Comparison of ENCODE assay signal across 24 mouse cellular contexts in genomic region chr7:34382803-34383202, GRCm38 (mm10). TPM values are rescaled to one million over a fixed set of nuclear protein-coding genes. Genes with fewer than 3 reads are reported as not detected.
DNase-seq lines count a peak whose midpoint lies in the region; ATAC-seq and TF ChIP-seq lines count a peak whose summit lies in the region.
"Had no signal": no experiment of that assay in that cellular context is flagged by ENCODE, and none has a peak within 500 bp of the region (broad histone marks: within the 10 kb centered on the region; RNA-seq: fewer than 3 reads in every experiment).

No protein-coding gene starts in this region.

- TF ChIP-seq CTCF in gastrocnemius, adult 2 months (IDR thresholded peaks at IDR 0.05): no peak
- TF ChIP-seq CTCF in intestine, postnatal 0 days (IDR thresholded peaks at IDR 0.05; ENCODE audit: low read depth): no peak

- intact Hi-C loops in gastrocnemius, adult 2 months (cut with DNase I): no loop called here

- peaks cover 16% of the 10 kb centered on the region for H3K4me1 ChIP-seq in intestine, embryonic 15.5 days (replicated peaks)
- H3K4me1 ChIP-seq in intestine, postnatal 0 days (replicated peaks; ENCODE audit: control insufficient read depth, insufficient read depth, low read length): peaks cover 11% of the 10 kb centered on the region; the same call in 1 of the 2 replicates
- H3K4me1 ChIP-seq in midbrain, embryonic 10.5 days: peaks cover 39% of the 10 kb centered on the region

- H3K27ac ChIP-seq in gastrocnemius, adult 2 months: peak overlapping the region; percentile 66
- no peak overlapping the region for H3K27ac ChIP-seq in intestine, embryonic 15.5 days
- H3K27ac ChIP-seq in intestine, postnatal 0 days (ENCODE audit: low read depth, low read length): no peak overlapping the region
- H3K27ac ChIP-seq in midbrain, embryonic 10.5 days (replicated peaks): no peak overlapping the region
- H3K27ac ChIP-seq: forebrain, embryonic 10.5 days; forebrain, embryonic 13.5 days; hindbrain, embryonic 10.5 days; hindbrain, embryonic 13.5 days; hindbrain, postnatal 0 days had no signal

- no peaks in the 10 kb centered on the region for H3K36me3 ChIP-seq in intestine, embryonic 15.5 days
- no peaks in the 10 kb centered on the region for H3K36me3 ChIP-seq in intestine, postnatal 0 days (ENCODE audit: control insufficient read depth, insufficient read depth)
- H3K36me3 ChIP-seq in midbrain, embryonic 10.5 days: peaks cover 22% of the 10 kb centered on the region
- H3K36me3 ChIP-seq: hindbrain, embryonic 13.5 days had no signal

- H3K4me2 ChIP-seq in intestine, embryonic 15.5 days (replicated peaks): no peak overlapping the region
- H3K4me2 ChIP-seq in intestine, postnatal 0 days (replicated peaks; ENCODE audit: low read depth): no peak overlapping the region
- H3K4me2 ChIP-seq: forebrain, embryonic 13.5 days; hindbrain, embryonic 13.5 days had no signal

- no peaks in the 10 kb centered on the region for H3K27me3 ChIP-seq in intestine, embryonic 15.5 days (replicated peaks)
- H3K27me3 ChIP-seq in intestine, postnatal 0 days (replicated peaks; ENCODE audit: control insufficient read depth, insufficient read depth, low read length): no peaks in the 10 kb centered on the region
- H3K27me3 ChIP-seq in midbrain, embryonic 10.5 days (ENCODE audit: low read depth, poor library complexity, severe bottlenecking): no peaks in the 10 kb centered on the region
- H3K27me3 ChIP-seq: forebrain, embryonic 13.5 days; hindbrain, embryonic 13.5 days; Patski had no signal

- no peaks in the 10 kb centered on the region for H3K9me3 ChIP-seq in intestine, embryonic 15.5 days
- H3K9me3 ChIP-seq in intestine, postnatal 0 days (ENCODE audit: control insufficient read depth): no peaks in the 10 kb centered on the region
- no peaks in the 10 kb centered on the region for H3K9me3 ChIP-seq in midbrain, embryonic 10.5 days (replicated peaks)
- H3K9me3 ChIP-seq: forebrain, embryonic 10.5 days; forebrain, embryonic 13.5 days; hindbrain, embryonic 10.5 days; hindbrain, embryonic 13.5 days had no signal

- no peak for DNase-seq in gastrocnemius, adult 2 months
- DNase-seq in gastrocnemius, postnatal 4 days (ENCODE audit: low spot score in 2 of 2): no peak
- no peak for DNase-seq in frontal cortex, adult 2 months (ENCODE audit: extremely low spot score in 1 of 2, low spot score in 1 of 2)
- DNase-seq in midbrain, embryonic 10.5 days (ENCODE audit: low spot score): no peak
- DNase-seq: adrenal gland, postnatal 10 days; adrenal gland, postnatal 36 days; cerebellum, adult 18-20 months; cerebellum, adult 9-10 months; cerebellum, postnatal 14 days; gastrocnemius, postnatal 10 days; gastrocnemius, postnatal 36 days; heart, adult 11 months; heart, postnatal 36 days had no signal

- no peak overlapping the region for H3K9ac ChIP-seq in intestine, embryonic 15.5 days
- no peak overlapping the region for H3K9ac ChIP-seq in intestine, postnatal 0 days (ENCODE audit: low read depth, low read length)
- H3K9ac ChIP-seq: forebrain, embryonic 13.5 days; hindbrain, embryonic 13.5 days had no signal

- 35% methylated on average over 1 of the region's 1 CpGs for WGBS in intestine, embryonic 15.5 days
- WGBS in intestine, postnatal 0 days: 32% methylated on average over 1 of the region's 1 CpGs
- WGBS in midbrain, embryonic 10.5 days: 87% methylated on average over 1 of the region's 1 CpGs

- H3K4me3 ChIP-seq in gastrocnemius, adult 2 months: no peak overlapping the region
- no peak overlapping the region for H3K4me3 ChIP-seq in intestine, embryonic 15.5 days (replicated peaks)
- no peak overlapping the region for H3K4me3 ChIP-seq in intestine, postnatal 0 days (ENCODE audit: low read depth, low read length)
- no peak overlapping the region for H3K4me3 ChIP-seq in midbrain, embryonic 10.5 days
- H3K4me3 ChIP-seq: forebrain, embryonic 10.5 days; forebrain, embryonic 13.5 days; hindbrain, embryonic 10.5 days; hindbrain, embryonic 13.5 days had no signal

- peak; percentile 40; the same call in 1 of the 2 replicates for ATAC-seq in intestine, embryonic 15.5 days
- no peak for ATAC-seq in intestine, postnatal 0 days
- peak; percentile 18; the same call in 1 of the 2 replicates for ATAC-seq in megakaryocyte progenitor cell, adult 5-6 weeks (replicated peaks; ENCODE audit: poor library complexity)
- ATAC-seq: forebrain, embryonic 13.5 days; forebrain, embryonic 16.5 days; hindbrain, postnatal 0 days; inflammation-experienced regulatory T-cells, adult 6 months; Patski had no signal

RNA-seq across cellular contexts. Expression of gene Lsm14a, which starts 10.3 kb away (rescaled TPM):
- 10 to 100 TPM; 92.8 to 96.2 TPM for total RNA-seq in gastrocnemius, adult 2 months (2021)
- 100 to 1,000 TPM in 1 of 2 experiments, 10 to 100 TPM in 1; 97.5 to 117 TPM for total RNA-seq in gastrocnemius, postnatal 4 days (2021)
- polyA plus RNA-seq in intestine, embryonic 15.5 days (2015; fragmentation: Nextera tagmentation; extraction: Ambion mirVana): 71.6 and 75.9 TPM in 2 replicates
- polyA plus RNA-seq in intestine, postnatal 0 days (2015; fragmentation: Nextera tagmentation; extraction: Ambion mirVana): 46.7 and 47.1 TPM in 2 replicates
- 104 and 106 TPM in 2 replicates for total RNA-seq in megakaryocyte progenitor cell, adult 5-6 weeks (2015)
- 51.3 and 61.7 TPM in 2 replicates for total RNA-seq in megakaryocyte progenitor cell, adult 5-6 weeks (2017)
- 49.2 and 49.5 TPM in 2 replicates for polyA plus RNA-seq in frontal cortex, adult 2 months (2012; rRNA removed)
- polyA plus RNA-seq in midbrain, embryonic 10.5 days (2016; fragmentation: Nextera tagmentation; extraction: Ambion mirVana): 109 and 110 TPM in 2 replicates
